In genomic region chr16:32454646-32455045, GRCm38 (mm10) we compare ENCODE assay signal across 28 mouse cellular contexts. TPM values are rescaled to one million over a fixed set of nuclear protein-coding genes. Genes with fewer than 3 reads are reported as not detected.
DNase-seq lines count a peak whose midpoint lies in the region; ATAC-seq and TF ChIP-seq lines count a peak whose summit lies in the region.
"Had no signal": no experiment of that assay in that cellular context is flagged by ENCODE, and none has a peak within 500 bp of the region (broad histone marks: within the 10 kb centered on the region; RNA-seq: fewer than 3 reads in every experiment).

No protein-coding gene starts in this region.

- H3K4me3 ChIP-seq in liver, postnatal 0 days (ENCODE audit: low read depth, low read length) = no peak overlapping the region
- no peak overlapping the region for H3K4me3 ChIP-seq in embryonic facial prominence, embryonic 11.5 days (ENCODE audit: low read depth, low read length)
- H3K4me3 ChIP-seq: heart, embryonic 12.5 days; hindbrain, embryonic 13.5 days; intestine, embryonic 15.5 days; liver, embryonic 13.5 days; midbrain, embryonic 13.5 days had no signal

- H3K27me3 ChIP-seq in liver, postnatal 0 days (ENCODE audit: insufficient read depth, low read length) = no peaks in the 10 kb centered on the region
- no peaks in the 10 kb centered on the region for H3K27me3 ChIP-seq in embryonic facial prominence, embryonic 11.5 days (ENCODE audit: control insufficient read depth, insufficient read depth, low read length)
- H3K27me3 ChIP-seq: heart, embryonic 12.5 days; hindbrain, embryonic 13.5 days; intestine, embryonic 15.5 days; liver, embryonic 13.5 days; midbrain, embryonic 13.5 days had no signal

- DNase-seq in liver, postnatal 0 days = no peak
- DNase-seq in liver = no peak
- peak; percentile 75 for DNase-seq in embryonic facial prominence, embryonic 11.5 days (ENCODE audit: low spot score)
- DNase-seq in forelimb bud, embryonic 11.5 days (ENCODE audit: low read depth, low spot score) = peak; percentile 46
- DNase-seq in mesoderm, embryonic 11.5 days (ENCODE audit: low read depth, low spot score) = peak; percentile 29
- no peak for DNase-seq in urinary bladder, adult 2 months (ENCODE audit: low spot score)
- DNase-seq in adrenal gland, adult 2 months = no peak
- DNase-seq: adrenal gland, adult 8-10 months; cerebellum, adult 8-10 months; heart, postnatal 14 days; kidney, adult 9 months; kidney, postnatal 36 days; liver, embryonic 13.5 days; right cerebral cortex, postnatal 14 days had no signal

- TF ChIP-seq CTCF in liver, postnatal 0 days (IDR thresholded peaks at IDR 0.05; ENCODE audit: low read depth) = no peak

- peak overlapping the region; percentile 56; the same call in 1 of the 2 replicates for H3K27ac ChIP-seq in liver, postnatal 0 days (ENCODE audit: low read depth)
- peak overlapping the region; percentile 79 for H3K27ac ChIP-seq in embryonic facial prominence, embryonic 11.5 days (replicated peaks; ENCODE audit: low read depth, low read length)
- H3K27ac ChIP-seq: hindbrain, embryonic 13.5 days; intestine, embryonic 15.5 days; liver, embryonic 13.5 days; midbrain, embryonic 13.5 days had no signal

- peaks cover 32% of the 10 kb centered on the region for H3K4me1 ChIP-seq in liver, postnatal 0 days (ENCODE audit: insufficient read depth)
- H3K4me1 ChIP-seq in embryonic facial prominence, embryonic 11.5 days (ENCODE audit: control insufficient read depth, insufficient read depth, low read length) = no peaks in the 10 kb centered on the region
- H3K4me1 ChIP-seq: hindbrain, embryonic 13.5 days; intestine, embryonic 15.5 days; midbrain, embryonic 13.5 days had no signal

- H3K9me3 ChIP-seq in liver, postnatal 0 days (ENCODE audit: low read length) = no peaks in the 10 kb centered on the region
- H3K9me3 ChIP-seq in embryonic facial prominence, embryonic 11.5 days (replicated peaks; ENCODE audit: control insufficient read depth, low read length) = no peaks in the 10 kb centered on the region
- H3K9me3 ChIP-seq: heart, embryonic 12.5 days; hindbrain, embryonic 13.5 days; intestine, embryonic 15.5 days; liver, embryonic 13.5 days; midbrain, embryonic 13.5 days had no signal

- H3K4me2 ChIP-seq in liver, postnatal 0 days (ENCODE audit: low read depth, low read length) = no peak overlapping the region
- H3K4me2 ChIP-seq in embryonic facial prominence, embryonic 11.5 days (ENCODE audit: low read depth, low read length) = no peak overlapping the region
- H3K4me2 ChIP-seq: heart, embryonic 12.5 days; hindbrain, embryonic 13.5 days; intestine, embryonic 15.5 days; liver, embryonic 13.5 days; midbrain, embryonic 13.5 days had no signal

- WGBS in liver, postnatal 0 days (ENCODE audit: insufficient replicate concordance) = 96% methylated on average over 5 of the region's 5 CpGs
- WGBS in embryonic facial prominence, embryonic 11.5 days = 52% methylated on average over 5 of the region's 5 CpGs

- no peak for ATAC-seq in liver, postnatal 0 days
- ATAC-seq in embryonic facial prominence, embryonic 11.5 days (replicated peaks; ENCODE audit: insufficient number of reproducible peaks, low FRiP score, low TSS enrichment, low read depth) = no peak; the same call in 1 of the 2 replicates
- ATAC-seq: intestine, embryonic 15.5 days; midbrain, embryonic 13.5 days had no signal

- TF ChIP-seq EP300 in liver, postnatal 0 days (IDR thresholded peaks at IDR 0.05; ENCODE audit: low read depth) = no peak

- peaks cover 52% of the 10 kb centered on the region for H3K36me3 ChIP-seq in liver, postnatal 0 days (replicated peaks; ENCODE audit: insufficient read depth, low read length)
- no peaks in the 10 kb centered on the region; the same call in 1 of the 2 replicates for H3K36me3 ChIP-seq in embryonic facial prominence, embryonic 11.5 days (replicated peaks; ENCODE audit: control insufficient read depth, insufficient read depth, low read depth, low read length)

- H3K9ac ChIP-seq in liver, postnatal 0 days (replicated peaks) = no peak overlapping the region
- no peak overlapping the region for H3K9ac ChIP-seq in embryonic facial prominence, embryonic 11.5 days (replicated peaks; ENCODE audit: low read length)
- H3K9ac ChIP-seq: heart, embryonic 12.5 days; hindbrain, embryonic 13.5 days; intestine, embryonic 15.5 days; liver, embryonic 13.5 days; midbrain, embryonic 13.5 days had no signal

RNA-seq across cellular contexts. Expression of gene Pcyt1a, which starts 23.9 kb away (rescaled TPM):
- 25.4 and 32.9 TPM in 2 replicates for polyA plus RNA-seq in liver, postnatal 0 days (2015; fragmentation: Nextera tagmentation; extraction: Ambion mirVana)
- polyA plus RNA-seq in embryonic facial prominence, embryonic 11.5 days (2014; fragmentation: Nextera tagmentation; extraction: Ambion mirVana) = 33.4 and 36.7 TPM in 2 replicates
- 29.3 and 34.0 TPM in 2 replicates for polyA plus RNA-seq in urinary bladder, adult 2 months (2012; rRNA removed)
- 10 to 100 TPM; 89.9 to 91.2 TPM for total RNA-seq in adrenal gland, adult 2 months (2021)
- polyA plus RNA-seq in adrenal gland, adult 2 months (2012; rRNA removed) = 24.5 and 42.2 TPM in 2 replicates

RNA-seq across cellular contexts. Expression of gene Slc51a, which starts 33.0 kb away (rescaled TPM):
- polyA plus RNA-seq in liver, postnatal 0 days (2015; fragmentation: Nextera tagmentation; extraction: Ambion mirVana) = 0.81 and 1.0 TPM in 2 replicates
- polyA plus RNA-seq in embryonic facial prominence, embryonic 11.5 days (2014; fragmentation: Nextera tagmentation; extraction: Ambion mirVana) = 0.34 and 0.53 TPM in 2 replicates
- polyA plus RNA-seq in urinary bladder, adult 2 months (2012; rRNA removed) = 0.04 TPM in 1 of 2 replicates, not detected in the other
- total RNA-seq in adrenal gland, adult 2 months (2021) = under 1 TPM in 1 of 2 experiments, not detected in 1; 0.28 TPM
- polyA plus RNA-seq in adrenal gland, adult 2 months (2012; rRNA removed) = 0.23 and 0.33 TPM in 2 replicates
- total RNA-seq: common myeloid progenitor, adult 5-6 weeks; gastrocnemius, adult 8-10 months; layer of hippocampus, postnatal 10 days; left cerebral cortex, postnatal 10 days had no signal
- polyA plus RNA-seq: frontal cortex, adult 2 months; spleen, adult 2 months had no signal

RNA-seq across cellular contexts. Expression of gene Tctex1d2, which starts 35.1 kb away (rescaled TPM):
- polyA plus RNA-seq in liver, postnatal 0 days (2015; fragmentation: Nextera tagmentation; extraction: Ambion mirVana) = 6.6 and 6.9 TPM in 2 replicates
- polyA plus RNA-seq in embryonic facial prominence, embryonic 11.5 days (2014; fragmentation: Nextera tagmentation; extraction: Ambion mirVana) = 31.9 and 32.3 TPM in 2 replicates
- polyA plus RNA-seq in urinary bladder, adult 2 months (2012; rRNA removed) = 23.9 and 30.5 TPM in 2 replicates
- 1 to 10 TPM; 4.8 to 8.1 TPM for total RNA-seq in adrenal gland, adult 2 months (2021)
- polyA plus RNA-seq in adrenal gland, adult 2 months (2012; rRNA removed) = 4.0 and 4.7 TPM in 2 replicates

RNA-seq across cellular contexts. Expression of gene Zdhhc19, which starts 41.4 kb away (rescaled TPM):
- not detected in 2 replicates for polyA plus RNA-seq in liver, postnatal 0 days (2015; fragmentation: Nextera tagmentation; extraction: Ambion mirVana)
- polyA plus RNA-seq in embryonic facial prominence, embryonic 11.5 days (2014; fragmentation: Nextera tagmentation; extraction: Ambion mirVana) = not detected in 2 replicates
- not detected in 2 replicates for polyA plus RNA-seq in urinary bladder, adult 2 months (2012; rRNA removed)
- not detected for total RNA-seq in adrenal gland, adult 2 months (2021)
- not detected in 2 replicates for polyA plus RNA-seq in adrenal gland, adult 2 months (2012; rRNA removed)
- total RNA-seq: adrenal gland, adult 8-10 months; common myeloid progenitor, adult 5-6 weeks; gastrocnemius, adult 8-10 months; granulocyte monocyte progenitor cell, adult 5-6 weeks; heart, postnatal 14 days; layer of hippocampus, postnatal 10 days; left cerebral cortex, postnatal 10 days had no signal
- polyA plus RNA-seq: frontal cortex, adult 2 months; heart, embryonic 12.5 days; hindbrain, embryonic 13.5 days; liver, embryonic 13.5 days; lung, embryonic 16.5 days; midbrain, embryonic 13.5 days; neural tube, embryonic 14.5 days; spleen, adult 2 months; stomach, embryonic 14.5 days had no signal

RNA-seq across cellular contexts. Expression of gene Tm4sf19, which starts 54.3 kb away (rescaled TPM):
- not detected in 2 replicates for polyA plus RNA-seq in liver, postnatal 0 days (2015; fragmentation: Nextera tagmentation; extraction: Ambion mirVana)
- polyA plus RNA-seq in embryonic facial prominence, embryonic 11.5 days (2014; fragmentation: Nextera tagmentation; extraction: Ambion mirVana) = 0.22 TPM in 1 of 2 replicates, not detected in the other
- polyA plus RNA-seq in urinary bladder, adult 2 months (2012; rRNA removed) = 0.06 and 0.12 TPM in 2 replicates
- total RNA-seq in adrenal gland, adult 2 months (2021) = under 1 TPM; 0.29 to 0.93 TPM
- polyA plus RNA-seq in adrenal gland, adult 2 months (2012; rRNA removed) = 0.20 and 0.21 TPM in 2 replicates
- total RNA-seq: common myeloid progenitor, adult 5-6 weeks; gastrocnemius, adult 8-10 months; granulocyte monocyte progenitor cell, adult 5-6 weeks; heart, postnatal 14 days; layer of hippocampus, postnatal 10 days had no signal
- polyA plus RNA-seq: frontal cortex, adult 2 months; heart, embryonic 12.5 days; hindbrain, embryonic 13.5 days; intestine, embryonic 15.5 days; liver, embryonic 13.5 days; lung, embryonic 16.5 days; midbrain, embryonic 13.5 days; neural tube, embryonic 14.5 days; stomach, embryonic 14.5 days had no signal

Comparison
In these comparisons a context has a peak if more than half of its experiments do, and no peak if none do; other contexts are left out.
1. DNase-seq: peak in embryonic facial prominence, embryonic 11.5 days (single experiment), forelimb bud, embryonic 11.5 days (single experiment) and mesoderm, embryonic 11.5 days (single experiment); none in liver, postnatal 0 days (single experiment), liver (single experiment), urinary bladder, adult 2 months (single experiment) and adrenal gland, adult 2 months (single experiment).